Mouse (Mus musculus): Measurements from ENCODE around the gene Trpm1.
"Not testable (repeated sequence)": the region's sequence is repeated elsewhere in the genome, so short reads cannot be mapped to it uniquely, and the experiment has no call there.

Gene Trpm1

DNA sequence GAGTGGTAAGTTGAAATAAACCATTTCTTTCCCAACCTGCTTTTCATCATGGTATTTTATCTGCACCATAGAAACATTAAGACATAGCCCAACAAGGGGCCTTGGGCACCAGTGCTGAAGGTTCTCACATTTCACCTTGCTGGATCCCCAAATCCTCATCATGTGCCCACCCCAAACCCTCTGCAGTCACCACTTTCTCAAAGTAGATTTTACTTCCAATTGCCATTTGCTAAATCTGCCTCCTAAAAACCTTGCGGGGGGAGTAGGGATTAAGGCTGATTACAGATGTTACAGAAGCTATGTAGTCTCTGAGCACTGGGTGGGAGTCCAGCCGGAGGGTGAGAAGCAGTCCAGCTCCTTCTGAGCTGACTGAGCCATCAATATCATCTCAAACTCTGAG, at the start of gene Trpm1:
Gene Trpm1, plus strand, starts transcription at position 301 of the 400 bp plus-strand sequence.
- DNase-seq (ENCODE audit: low spot score in 2 of 2), result no peak

DNA sequence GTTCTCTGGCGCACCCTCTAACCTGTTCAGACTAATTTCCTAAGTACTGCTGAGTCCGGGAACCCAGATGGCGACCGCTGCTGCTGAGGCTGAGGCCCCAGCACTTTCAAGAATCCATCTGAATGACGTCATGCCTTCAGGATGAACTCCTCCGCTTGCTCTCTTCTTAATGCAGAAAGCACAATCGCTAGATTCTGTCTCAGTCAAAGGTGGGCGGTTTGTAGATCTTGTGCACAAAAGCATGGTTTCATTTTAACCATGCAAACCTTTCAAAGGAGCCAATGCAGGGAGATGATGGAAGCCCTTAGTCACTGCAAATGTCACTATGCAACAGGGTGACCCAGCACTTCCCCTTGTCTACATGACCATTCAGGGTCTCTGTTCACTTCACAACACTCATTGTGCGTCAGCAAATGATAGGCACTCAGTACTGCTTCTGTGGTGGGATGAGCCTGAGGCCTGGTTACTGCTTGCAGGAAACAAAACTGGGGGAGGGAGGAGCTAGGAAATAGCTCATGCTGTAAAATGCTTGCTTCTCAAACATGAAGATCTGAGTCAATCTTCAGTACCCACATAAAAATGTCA, 31.4 kb upstream of the Trpm1 start:
- DNase-seq (ENCODE audit: low spot score in 2 of 2), result no peak

DNA sequence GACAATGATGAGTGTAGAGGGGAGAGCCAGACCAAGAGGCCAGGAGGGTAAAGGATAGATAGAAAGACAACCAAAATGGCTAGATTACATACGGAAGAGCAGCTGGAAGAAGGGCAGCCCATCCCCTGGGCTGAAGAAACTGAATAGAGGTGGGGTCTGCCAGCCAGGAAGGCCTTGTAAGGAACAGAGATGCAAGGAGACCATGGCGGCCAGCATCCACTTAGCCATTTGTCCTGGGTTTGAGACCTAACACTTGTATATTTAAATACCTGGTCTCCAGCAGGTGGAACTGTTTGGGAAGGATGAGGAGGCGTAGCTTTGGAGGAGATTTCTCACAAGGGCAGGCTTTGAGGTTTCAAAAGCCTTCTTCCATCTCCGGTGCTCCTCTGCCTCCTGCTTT, 29.9 kb upstream of the Trpm1 start:
- no peak for DNase-seq (ENCODE audit: low spot score in 2 of 2)

DNA sequence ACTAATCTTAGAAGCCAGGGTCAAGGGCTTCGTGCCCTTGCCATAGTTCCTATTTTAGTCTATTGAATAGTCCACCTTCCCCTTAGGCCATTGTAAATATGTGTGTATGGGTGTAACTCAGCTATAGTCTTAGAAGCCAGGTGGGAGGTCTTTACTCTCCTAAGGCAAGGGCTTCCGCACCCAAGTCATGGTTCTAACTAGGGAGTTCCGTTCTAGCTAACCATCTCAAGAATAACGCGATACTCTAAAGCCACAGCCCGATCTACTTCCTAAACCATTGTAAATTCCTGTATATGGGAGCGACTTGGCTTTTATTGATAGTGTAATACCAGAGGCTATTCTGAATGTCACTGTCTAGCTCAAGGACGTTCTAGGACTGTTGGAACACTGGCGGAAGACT, 27.6 kb upstream of the Trpm1 start:
- DNase-seq (ENCODE audit: low spot score in 2 of 2), result not testable (repeated sequence)

DNA sequence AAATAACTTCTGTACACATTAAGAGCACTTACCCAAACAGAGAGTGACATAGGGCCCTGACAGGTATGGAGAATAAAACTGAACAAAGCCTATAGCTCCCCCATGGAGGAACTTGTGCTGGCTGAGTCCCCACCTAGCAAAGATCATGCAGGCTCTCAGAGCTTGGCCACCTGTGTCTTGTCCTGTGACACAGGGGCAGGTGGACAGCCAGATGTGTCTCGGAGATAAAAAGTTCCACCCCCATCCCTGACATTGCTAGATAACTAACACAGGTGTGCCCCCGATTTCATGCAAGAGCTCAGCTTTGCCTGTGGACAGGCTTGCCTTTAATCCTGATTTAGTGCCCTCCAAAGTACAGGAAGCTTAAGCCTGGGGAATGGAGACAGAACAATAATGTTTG, 13.8 kb upstream of the Trpm1 start:
- no peak for DNase-seq (ENCODE audit: low spot score in 2 of 2)

DNA sequence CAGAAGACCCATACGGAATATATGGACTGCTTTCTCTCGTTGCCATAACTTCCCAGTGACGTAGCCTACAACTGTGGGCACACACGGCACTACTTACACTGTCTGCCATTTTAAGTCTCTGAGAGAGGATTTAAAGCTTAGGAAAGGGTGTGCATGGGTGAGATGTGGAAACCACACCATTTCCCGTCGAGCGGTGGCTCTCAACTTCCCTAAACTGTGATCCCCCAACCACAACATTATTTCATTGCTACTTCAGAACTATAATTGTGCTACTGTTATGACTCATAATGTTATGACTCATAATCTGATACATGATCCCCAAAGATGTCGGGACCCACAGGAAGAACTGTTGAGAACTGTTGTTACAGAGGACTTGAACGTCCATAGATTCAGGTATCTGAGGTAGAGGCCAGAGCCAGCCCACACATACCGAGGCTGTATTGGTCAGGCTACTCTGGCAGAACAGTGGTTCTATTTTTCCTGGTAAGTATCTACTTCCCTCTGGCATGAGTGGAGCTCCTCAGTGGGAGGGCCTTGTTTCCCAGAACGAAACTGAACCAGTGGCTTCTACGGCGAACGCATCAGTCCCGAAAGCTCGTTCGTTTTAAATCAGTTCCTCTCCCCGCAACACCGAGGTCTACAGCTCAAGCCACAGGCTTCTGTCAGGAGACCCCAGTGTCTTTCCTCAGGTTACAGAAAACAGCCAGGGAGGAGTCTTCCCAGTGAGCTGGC, 12.2 kb upstream of the Trpm1 start:
- DNase-seq (ENCODE audit: low spot score in 2 of 2), result no peak

DNA sequence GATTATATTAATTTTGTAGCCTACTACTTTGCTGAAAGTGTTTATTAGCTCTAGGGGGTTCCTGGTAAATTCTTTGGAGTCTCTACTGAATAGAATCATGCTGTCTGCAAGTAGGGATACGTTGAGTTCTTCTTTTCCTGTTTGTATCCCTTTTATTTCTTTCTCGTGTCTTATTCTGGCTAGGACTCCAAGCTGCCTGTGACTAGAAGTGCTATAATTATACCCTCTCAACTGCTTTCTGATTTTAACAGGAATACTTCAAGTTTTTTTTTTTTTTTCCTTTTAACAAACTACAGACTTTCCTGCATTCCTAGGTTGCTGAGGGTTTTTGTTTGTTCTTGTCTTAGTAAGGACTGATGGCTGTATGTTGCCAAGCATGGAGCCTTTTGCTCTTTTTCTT, 4.3 kb upstream of the Trpm1 start:
- no peak for DNase-seq (ENCODE audit: low spot score in 2 of 2)

DNA sequence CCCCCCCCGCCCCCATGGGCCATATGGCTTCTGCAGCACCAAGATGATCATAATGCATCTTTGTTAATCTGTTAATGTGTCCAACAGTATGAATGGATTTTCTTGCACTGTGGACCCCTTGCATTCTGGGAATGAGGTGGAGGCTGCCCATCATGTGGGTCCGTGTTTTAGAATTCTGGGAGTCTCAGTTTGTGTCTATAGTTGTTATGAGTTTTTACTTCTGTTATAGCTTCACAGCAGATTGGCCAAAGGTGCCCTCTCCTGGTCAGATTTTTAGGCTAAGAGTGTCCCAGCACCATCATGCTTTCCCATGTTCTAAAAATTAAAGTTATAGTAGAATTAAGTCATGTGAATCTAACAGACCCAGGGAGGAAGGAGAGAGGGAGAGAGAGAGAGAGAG, 3.9 kb upstream of the Trpm1 start:
- DNase-seq (ENCODE audit: low spot score in 2 of 2), result peak in 1 of 2 experiments; percentile 62

DNA sequence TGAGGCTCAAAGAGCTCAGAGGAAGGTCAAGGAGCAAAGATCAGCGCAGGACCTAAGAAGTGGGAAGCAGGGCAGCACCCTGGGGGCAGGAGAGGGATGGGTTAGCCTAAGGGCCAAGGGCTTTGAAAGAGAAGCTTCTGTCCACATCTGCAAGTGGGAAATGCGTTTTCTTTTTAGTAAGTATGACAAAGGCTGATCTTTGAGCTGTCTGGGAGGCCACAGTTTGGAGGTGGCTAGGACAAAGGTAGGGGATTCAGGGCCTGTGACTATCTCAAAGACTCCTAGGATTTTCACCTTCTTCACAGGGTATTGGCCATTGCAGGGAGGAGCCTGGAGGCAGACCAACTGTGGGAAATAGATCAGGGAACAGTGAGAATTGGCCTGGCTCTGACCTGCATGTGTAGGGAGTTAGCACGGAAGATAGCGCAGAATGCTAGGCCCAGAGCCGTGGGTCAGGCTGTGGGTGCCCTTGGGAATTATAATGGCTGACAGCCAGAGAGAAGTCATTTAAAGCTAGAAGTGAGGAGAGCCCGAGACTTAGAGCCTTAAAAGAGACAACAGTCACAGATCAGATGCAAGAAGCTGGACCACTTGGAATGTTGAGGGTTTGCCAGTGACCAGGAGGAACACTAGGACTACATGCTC, 3.1 kb upstream of the Trpm1 start:
- DNase-seq (ENCODE audit: low spot score in 2 of 2), result no peak

DNA sequence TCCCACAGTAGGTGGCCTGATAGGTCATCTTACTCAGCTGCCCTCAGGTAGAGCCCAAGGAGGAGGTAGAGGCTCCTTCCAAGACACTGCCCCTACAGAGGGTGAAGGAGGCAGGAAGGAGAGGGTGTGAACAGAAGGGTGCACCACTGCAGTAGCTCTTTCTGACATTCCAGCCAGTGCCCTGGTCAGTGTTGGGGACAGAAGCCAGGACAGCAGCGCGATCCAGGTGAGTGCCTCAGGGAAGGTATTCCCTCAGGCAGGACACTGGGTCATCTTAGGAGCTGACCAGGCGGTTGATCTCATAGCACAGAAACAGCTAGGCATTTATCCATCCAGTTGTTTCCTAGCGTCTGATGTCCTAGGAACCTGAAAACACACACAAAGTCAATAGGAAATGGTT, 1.6 kb downstream of the Trpm1 start:
- no peak for DNase-seq (ENCODE audit: low spot score in 2 of 2)

DNA sequence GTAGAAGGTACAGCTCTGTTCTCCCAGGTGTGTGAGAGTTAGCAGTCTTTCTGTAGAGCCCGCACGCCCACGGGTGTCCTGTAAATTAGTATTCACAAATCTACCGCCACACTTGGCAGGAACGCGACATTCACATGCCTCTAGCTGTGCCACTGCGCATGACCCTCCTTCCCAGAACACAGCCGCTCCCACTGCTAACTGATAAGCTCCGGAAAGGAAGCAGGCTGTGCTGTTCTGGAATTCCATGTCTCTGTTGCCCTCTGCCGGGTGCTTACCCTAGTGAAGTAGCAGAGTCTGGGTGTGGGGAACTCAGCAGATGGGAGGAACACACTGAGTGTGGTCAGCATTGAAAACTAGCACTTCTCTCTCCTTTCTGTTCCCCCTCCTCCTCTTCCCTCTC, 2.1 kb downstream of the Trpm1 start:
- peak; percentile 92 to 96 for DNase-seq (ENCODE audit: low spot score in 2 of 2)

DNA sequence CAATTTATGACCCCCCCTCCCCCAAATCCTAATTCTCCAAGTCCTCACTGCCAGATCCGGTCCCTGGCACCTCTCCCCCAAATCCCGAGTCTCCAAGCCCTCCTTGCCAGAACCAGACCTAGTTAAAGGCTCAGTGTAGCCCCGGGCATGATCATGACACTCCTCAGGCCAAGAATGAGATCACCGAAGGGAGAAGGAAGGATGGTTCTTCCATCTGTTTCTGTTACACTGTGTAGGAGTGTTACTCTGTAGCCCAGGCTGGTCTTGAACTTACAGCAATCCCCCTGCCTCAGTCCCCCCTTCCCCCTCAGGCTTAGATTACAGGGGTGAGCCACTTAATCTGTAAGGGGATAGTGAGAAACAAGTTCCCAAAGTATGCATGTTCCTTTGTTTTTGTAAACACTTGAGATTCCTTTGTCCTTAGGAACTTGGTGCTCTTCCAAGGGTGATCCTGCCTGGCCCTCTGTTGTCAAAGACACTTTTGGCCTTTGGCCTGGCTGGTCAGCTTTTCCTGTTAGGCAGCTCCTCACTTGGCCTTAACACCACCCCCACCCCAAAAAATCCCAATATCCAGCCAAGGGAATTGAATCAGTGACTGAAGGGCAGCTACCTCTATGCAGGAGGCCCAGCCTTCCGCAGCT, 2.8 kb downstream of the Trpm1 start:
- DNase-seq (ENCODE audit: low spot score in 2 of 2), result peak in 1 of 2 experiments; percentile 29

DNA sequence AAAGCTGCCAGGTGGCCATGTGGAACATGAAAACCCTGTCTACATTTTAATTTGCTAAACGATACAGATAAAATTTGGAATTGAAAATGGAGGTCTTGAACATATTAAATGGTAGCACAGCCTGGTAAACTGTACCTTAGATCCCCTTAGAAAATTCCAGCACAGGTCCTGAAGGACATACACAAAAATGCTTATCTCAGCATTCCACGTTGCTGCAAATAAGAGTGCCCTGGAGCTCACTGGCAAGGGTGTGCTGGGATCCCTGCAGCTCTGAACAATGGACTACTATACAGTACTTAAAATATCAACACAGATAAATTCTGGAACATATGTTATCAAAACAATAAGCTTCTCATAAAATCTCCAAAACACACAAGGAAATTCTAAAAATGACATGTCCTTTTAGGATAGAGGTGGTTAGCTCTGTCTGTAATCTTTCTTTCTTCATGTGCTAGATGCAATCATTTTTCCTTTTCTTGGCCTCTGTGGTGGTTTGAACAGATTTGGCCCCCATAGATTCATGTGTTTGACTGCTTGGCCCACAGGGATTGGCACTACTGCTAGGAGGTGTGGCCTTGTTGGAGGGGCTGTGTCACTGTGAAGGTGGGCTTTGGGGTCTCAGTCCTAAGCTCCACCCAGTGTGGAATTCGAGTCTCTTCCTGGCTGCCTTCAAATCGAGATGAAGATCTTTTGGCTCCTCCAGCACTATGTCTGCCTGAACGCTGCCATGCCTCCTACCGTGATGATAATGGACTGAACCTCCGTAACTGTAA, 3.5 kb downstream of the Trpm1 start:
- DNase-seq (ENCODE audit: low spot score in 2 of 2), result peak in 1 of 2 experiments; percentile 18

DNA sequence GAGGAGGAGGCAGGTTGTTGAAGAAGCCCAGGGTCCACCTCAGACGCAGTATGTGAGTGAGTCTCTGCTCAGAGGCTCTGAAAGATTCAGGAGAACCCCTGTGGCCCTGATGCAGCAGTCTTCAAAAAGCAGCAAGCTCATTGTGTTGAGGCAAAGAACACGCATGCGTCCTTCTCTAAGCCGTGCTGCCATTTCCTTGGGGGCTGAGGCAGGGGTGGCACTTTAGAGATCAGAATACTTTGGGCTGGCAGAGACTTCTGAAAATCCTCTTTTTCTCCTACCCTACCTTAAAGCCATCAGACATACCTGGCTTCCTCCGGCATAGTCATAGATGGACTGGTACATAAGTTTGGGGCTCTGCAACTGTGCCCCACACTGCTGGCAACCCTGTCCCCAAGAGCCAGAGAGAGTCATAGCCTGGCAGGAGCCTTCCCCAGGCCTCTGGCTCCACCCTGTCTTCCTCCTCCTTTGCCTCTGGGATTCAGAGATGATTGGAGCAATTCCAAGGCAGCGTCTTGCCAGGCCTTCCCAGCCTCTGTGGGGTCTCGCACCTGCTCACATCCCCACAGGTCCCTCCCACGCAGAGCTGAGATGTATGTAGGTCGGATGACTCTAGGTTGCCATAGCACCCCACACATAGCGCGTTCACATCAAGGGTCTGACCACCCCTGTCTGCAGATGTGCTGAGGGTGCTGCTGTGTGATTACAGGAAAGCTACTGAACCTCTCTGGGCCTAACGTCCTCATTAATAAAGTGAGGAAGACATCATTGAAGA, 4.8 kb downstream of the Trpm1 start:
- DNase-seq (ENCODE audit: low spot score in 2 of 2), result peak in 1 of 2 experiments; percentile 32

DNA sequence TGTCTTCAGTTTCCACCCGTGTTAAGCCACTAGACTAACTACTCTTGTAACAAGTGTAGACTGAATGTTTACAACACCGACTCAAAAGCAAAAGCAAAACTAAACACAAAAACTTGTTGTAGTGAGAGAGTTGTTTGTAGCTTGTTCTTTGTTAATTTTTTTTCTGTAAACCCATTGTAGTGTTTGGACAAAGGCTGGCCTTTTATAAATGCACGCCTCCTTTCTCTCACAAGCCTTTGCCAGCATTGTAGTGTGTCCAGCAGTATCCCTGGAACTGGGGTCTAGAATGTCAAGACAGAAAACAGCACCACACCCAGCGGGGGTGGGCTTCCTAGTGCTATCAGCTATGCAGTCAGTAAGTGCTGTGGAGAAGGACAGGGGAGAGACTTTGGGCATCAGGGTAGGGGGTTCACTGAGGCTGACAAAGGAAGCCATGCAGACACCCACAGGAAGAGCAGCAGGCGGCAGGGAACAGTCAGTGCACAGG, 5.5 kb downstream of the Trpm1 start:
- peak in 1 of 2 experiments; percentile 18 for DNase-seq (ENCODE audit: low spot score in 2 of 2)

DNA sequence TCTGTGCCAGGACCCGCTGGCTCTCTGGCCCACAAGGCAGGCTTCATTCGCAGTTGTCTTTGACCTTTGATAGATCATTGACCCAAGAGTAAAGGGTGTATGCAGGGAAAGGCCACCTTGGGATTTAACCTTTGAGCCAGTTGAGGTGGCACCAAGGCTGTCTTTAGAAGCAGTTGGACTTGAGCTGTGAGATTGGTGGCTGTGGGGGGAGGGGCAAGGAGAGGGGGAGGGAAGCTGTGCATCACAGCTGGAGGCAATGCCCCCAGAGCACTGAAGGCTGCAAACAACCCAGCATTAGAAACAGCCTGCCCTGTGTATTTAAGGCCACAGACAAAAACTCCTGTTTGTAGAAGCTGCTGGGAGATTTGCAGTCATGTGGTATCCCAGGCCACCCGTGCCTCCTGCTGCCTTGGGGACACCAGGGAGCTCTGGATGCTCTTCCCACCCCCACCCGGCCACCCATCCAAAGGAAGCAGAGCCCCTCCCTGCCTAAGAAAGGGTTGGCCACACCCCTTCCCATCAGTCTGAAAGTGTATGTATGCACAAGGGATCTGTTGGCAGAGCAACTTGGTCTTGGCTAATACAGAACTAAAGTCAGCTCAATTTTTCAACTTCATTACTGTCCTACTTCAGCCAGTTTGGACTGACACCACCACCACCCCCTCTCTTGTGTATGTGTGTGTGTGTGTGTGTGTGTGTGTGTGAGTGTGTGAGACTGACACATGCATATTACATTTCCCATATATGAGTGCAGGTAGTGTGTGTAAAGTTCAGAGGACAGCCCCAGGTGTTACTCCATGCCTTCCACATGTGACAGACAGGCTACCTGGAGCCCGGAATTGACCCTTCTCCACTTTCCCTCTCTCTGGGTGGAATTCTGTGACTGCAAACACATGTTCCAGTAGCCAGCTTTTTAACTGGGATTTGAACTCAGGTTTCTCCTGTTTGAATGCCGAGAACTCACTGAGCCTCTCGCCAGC, 6.3 kb downstream of the Trpm1 start:
- DNase-seq (ENCODE audit: low spot score in 2 of 2), result no peak

DNA sequence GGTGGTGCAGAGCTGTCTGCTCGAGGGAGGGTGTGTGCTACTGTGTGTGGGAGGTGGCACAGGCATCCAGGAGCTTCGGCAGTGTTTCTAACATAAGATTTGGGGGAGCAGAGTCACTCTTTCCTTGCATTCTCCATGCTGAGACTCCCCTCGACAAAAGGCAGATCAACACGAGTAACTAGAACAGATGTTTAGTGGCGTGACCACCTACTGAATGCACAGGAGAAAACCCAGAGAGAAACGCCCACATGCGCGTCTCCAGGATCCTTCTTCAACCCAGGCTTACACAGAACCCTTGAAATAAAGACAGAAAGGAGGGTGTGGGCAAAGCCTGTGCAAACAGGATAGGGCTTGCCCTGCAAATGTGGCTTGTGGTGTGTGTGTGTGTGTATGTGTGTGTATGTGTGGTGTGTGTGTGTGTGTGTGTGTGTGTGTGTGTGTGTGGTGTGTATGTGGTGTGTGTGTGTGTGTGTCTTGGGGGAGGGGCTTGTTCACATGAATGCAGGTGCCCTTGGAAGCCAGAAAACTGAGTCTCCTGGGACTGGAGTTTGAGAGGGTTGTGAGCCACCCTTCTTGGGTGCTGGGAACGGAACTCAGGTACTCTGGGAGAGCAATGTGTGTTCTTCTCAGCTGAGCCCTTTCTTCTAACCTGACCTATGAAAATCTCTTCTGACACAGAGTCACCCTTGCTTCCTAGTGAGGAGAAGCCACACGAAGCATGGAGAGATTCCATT, 7.3 kb downstream of the Trpm1 start:
- DNase-seq (ENCODE audit: low spot score in 2 of 2), result peak; percentile 58 to 72

DNA sequence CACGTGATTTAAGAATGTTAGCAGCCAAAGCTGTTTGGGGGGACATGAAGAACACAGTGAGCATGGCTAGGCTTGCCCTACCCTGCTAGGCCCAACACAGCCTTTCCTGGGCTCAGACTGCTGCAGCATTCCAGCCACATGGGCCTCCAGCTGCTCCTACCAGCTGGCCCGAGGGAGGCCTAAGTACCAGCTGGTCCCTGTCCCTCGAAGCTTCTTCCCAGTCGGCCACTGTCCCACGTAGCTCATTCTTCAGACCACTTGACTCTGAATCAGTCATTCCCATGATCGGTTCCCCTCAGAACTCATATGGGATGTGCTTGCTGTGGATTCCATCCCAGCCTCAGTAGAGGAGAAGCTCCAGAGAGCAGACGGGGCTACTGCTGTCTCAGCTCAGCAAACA, 8.4 kb downstream of the Trpm1 start:
- peak in 1 of 2 experiments; percentile 21 for DNase-seq (ENCODE audit: low spot score in 2 of 2)

DNA sequence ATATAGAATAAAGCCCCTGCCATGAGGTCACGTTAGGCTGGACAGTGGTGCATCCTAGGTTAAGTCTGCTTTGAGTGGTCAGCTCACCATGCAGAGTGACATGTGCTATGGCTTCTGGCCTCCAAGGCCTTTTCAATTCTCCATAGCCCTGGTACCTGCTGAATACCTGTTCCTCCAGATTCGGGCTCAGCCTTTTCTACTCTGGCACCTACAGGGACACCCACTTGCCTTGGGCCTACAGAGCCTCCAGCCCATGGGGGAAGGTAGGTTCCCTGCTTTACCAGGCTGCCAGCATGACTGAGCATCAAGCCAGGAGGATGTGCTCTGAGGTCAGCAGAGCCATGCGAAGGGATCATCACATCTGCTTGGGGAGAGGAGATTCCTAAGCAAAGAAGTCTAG, 9.5 kb downstream of the Trpm1 start:
- DNase-seq (ENCODE audit: low spot score in 2 of 2), result no peak

Measured in right cerebral cortex, postnatal 10 days (tissue).